Mouse (Mus musculus) ES-Bruce4 (cell line): ENCODE results near the gene Efna1.

ENCODE experiments used
- CTCF ChIP-seq: IDR thresholded peaks from one replicate; pipeline ENCODE4 v1.8.1; 2011; ENCODE audit warnings: low read depth, low read length
- EP300 ChIP-seq: IDR thresholded peaks from 2 replicates; pipeline ENCODE4 v1.6.1; 2011; ENCODE audit warnings: low read depth, low read length; ENCODE audit not compliant: insufficient read depth
- POLR2A ChIP-seq: IDR thresholded peaks from one replicate; pipeline ENCODE4 v1.8.1; 2011; ENCODE audit warnings: low read length; ENCODE audit not compliant: insufficient read depth

DNA sequence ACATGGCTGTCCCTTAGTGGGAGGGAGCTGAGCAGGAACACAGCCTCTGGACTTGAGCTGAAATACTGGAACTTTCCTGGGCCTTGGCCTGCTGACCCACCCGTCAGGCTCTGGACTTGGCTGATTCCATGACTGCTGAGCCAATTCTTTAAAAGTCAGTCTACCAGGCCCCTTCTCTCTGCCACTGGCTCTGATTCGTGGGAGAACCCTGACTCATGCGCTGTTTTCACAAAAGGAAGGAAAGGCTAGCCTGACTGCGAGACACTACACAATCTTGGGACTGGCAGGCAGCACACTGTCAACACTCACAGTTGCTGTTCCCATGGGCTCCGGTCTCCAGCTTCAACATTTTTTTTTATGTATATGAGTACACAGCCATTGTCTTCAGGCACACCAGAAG, 24.8 kb downstream of the Efna1 start:
- no peak for TF ChIP-seq POLR2A
- TF ChIP-seq CTCF: no peak
- TF ChIP-seq EP300: no peak
